Mouse (Mus musculus) spleen, postnatal 36 days (tissue): ENCODE measurements around the gene Extl2.

ENCODE experiments used
- DNase-seq, 2 experiments: peaks; one replicate each; pipeline ENCODE4 v3.0.0; 2022; ENCODE audit warnings: low spot score in 2 of 2, mixed read lengths in 1 of 2

Gene Extl2

GRCm38 (mm10) chr3:116007941-116008440 lies 729 bp downstream of the Extl2 start:
- peak; percentile 43 to 55 for DNase-seq

- no peak for DNase-seq
Measured at GRCm38 (mm10) chr3:116009622-116010344, 2.5 kb downstream of the Extl2 start.

GRCm38 (mm10) chr3:116014901-116015300 lies 7.6 kb downstream of the Extl2 start:
- DNase-seq = no peak

GRCm38 (mm10) chr3:116016116-116016515 lies 8.9 kb downstream of the Extl2 start:
- DNase-seq = no peak

- no peak for DNase-seq
Measured at GRCm38 (mm10) chr3:116018606-116019005, 11.3 kb downstream of the Extl2 start.

GRCm38 (mm10) chr3:116019136-116019535 lies 11.9 kb downstream of the Extl2 start:
- DNase-seq = no peak

GRCm38 (mm10) chr3:116024236-116024635 lies 17.0 kb downstream of the Extl2 start:
- DNase-seq = no peak

- no peak for DNase-seq
Measured at GRCm38 (mm10) chr3:116024669-116025068, 17.4 kb downstream of the Extl2 start.

GRCm38 (mm10) chr3:116025701-116026100 lies 18.4 kb downstream of the Extl2 start:
- DNase-seq = no peak

GRCm38 (mm10) chr3:116026996-116027395 lies 19.7 kb downstream of the Extl2 start:
- DNase-seq = no peak

- no peak for DNase-seq
Measured at GRCm38 (mm10) chr3:116030152-116030788, 23.0 kb downstream of the Extl2 start.

GRCm38 (mm10) chr3:116033218-116033870 lies 26.1 kb downstream of the Extl2 start:
- DNase-seq = no peak

- no peak for DNase-seq
Measured at GRCm38 (mm10) chr3:116033871-116034222, 26.6 kb downstream of the Extl2 start.

- no peak for DNase-seq
Measured at GRCm38 (mm10) chr3:116040776-116041175, 33.5 kb downstream of the Extl2 start.

- DNase-seq = no peak
Measured at GRCm38 (mm10) chr3:116046000-116046399, 38.7 kb downstream of the Extl2 start.

GRCm38 (mm10) chr3:116047034-116047433 lies 39.8 kb downstream of the Extl2 start:
- peak in 1 of 2 experiments; percentile 5 for DNase-seq

- no peak for DNase-seq
Measured at GRCm38 (mm10) chr3:116057078-116057477, 49.8 kb downstream of the Extl2 start.

- DNase-seq = no peak
Measured at GRCm38 (mm10) chr3:116060320-116060719, 53.1 kb downstream of the Extl2 start.

- DNase-seq = no peak
Measured at GRCm38 (mm10) chr3:116062141-116062540, 54.9 kb downstream of the Extl2 start.

GRCm38 (mm10) chr3:116072584-116072983 lies 65.3 kb downstream of the Extl2 start:
- DNase-seq = no peak

GRCm38 (mm10) chr3:116076739-116077138 lies 69.5 kb downstream of the Extl2 start:
- DNase-seq = no peak

GRCm38 (mm10) chr3:116078490-116078889 lies 71.2 kb downstream of the Extl2 start:
- no peak for DNase-seq
